Mouse (Mus musculus) liver, adult 2 months (tissue): Measurements from ENCODE around the gene Gm36079.
"Not testable (repeated sequence)": the region's sequence is repeated elsewhere in the genome, so short reads cannot be mapped to it uniquely, and the experiment has no call there.

Experiments used
- CTCF ChIP-seq: fragments of 200-500 bp; IDR thresholded peaks from 2 replicates; pipeline ENCODE4 v1.5.1; 2011; ENCODE audit warnings: low read depth, low read length, control low read depth
- POLR2A ChIP-seq: fragments of 200-500 bp; IDR thresholded peaks from 2 replicates; pipeline ENCODE4 v1.6.1; 2011; ENCODE audit warnings: low read length, control low read depth; ENCODE audit not compliant: insufficient read depth; ENCODE audit errors: extremely low read depth

DNA sequence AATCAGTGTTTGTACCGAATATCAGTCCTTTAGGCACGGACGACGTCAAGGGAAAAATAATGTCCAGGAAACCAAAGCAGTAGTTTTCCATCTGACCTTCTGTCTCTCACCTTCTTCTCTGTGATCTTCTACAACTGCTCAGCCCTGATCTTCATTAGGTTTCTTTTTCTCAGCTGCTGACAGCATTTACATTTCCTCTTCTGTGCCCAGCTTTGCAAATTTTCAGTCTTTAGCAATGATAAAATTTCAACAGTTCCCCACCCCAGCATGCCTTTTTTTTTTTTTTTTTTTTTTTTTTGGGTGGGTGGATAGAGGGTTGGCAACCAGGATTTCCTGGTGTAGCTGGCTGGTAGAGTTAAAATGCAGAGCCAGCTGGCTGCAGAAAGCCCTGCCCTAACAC lies 27.6 kb downstream of the Gm36079 start:
- not testable (repeated sequence) for TF ChIP-seq CTCF, POLR2A
